Mouse (Mus musculus) lung, postnatal 4 days (tissue): ENCODE data around the gene Asic2.

ENCODE experiments used
- DNase-seq, 2 experiments: peaks; one replicate each; pipeline ENCODE4 v3.0.0; 2021

The Asic2 gene

DNA sequence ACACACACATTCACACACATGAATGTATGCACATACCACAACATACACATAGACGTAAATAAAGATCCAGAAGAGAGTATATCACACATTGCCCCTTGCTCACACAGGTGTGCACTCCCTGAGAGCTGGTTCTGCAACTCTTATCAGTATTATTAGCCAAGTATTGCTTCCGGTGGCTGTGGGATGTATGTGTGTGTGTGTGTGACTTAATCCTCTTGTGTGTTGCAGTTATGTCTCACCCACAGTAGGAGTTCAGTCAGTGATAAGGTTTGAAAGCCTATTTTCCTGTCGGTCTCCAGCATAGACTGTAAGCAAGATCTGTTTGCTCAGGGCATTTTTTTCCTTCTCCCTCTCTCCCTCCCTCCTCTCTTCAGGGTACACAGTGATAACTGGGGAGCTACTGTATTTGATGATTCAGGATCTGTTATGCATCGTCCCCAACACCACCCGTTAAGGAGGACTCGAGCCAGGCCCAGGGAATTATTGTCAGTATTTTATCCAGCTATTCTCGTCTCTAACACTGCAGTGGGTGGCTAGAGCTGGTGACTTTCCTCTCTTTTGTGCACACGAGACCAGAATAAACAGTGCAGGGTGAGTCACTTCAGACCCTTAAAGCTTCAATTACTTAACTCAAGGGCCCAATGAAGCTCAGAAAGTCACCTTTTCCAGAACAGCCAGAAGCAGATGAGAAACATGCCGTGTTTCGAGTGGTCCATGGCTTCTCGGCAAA lies 888.0 kb downstream of the Asic2 start:
- DNase-seq: no peak

DNA sequence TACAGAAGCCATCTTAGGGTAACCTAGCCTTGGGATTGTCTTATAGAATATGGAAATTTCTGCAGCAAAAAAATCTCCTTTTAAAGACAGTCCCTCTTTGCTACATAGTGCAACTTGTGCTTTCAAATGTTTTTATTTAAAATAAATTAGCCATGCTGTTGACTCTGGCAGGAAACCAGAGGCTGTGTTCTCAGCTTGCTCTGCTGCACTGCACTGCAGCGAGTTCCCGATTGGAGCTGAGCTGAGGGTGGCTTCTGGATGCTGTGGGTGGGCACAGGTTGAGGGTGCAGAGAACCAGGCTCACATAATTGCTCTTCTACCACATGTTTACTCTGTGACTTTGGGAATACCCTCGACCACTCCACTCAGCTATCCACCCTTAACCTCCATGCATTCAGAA lies 889.0 kb downstream of the Asic2 start:
- DNase-seq: no peak

DNA sequence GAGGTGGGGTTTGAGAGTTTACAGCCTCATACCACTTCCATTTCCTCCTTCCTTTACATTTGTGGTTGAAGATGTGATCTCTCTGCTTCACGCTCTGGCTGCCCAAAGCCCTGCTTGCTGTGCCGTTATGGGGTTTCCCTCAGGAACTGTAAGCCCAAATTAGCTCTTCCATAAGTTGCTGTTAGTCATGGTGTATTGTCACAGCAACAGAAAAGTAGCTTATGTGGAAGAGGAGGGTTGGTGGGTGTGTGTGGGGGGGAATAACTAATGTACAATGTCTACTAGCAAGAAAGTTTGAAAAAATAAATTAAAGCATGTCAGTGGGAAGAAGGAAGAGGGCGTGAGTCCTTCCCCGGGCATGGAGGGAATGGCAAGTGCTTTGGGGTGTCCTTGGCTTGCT lies 896.4 kb downstream of the Asic2 start:
- no peak for DNase-seq

DNA sequence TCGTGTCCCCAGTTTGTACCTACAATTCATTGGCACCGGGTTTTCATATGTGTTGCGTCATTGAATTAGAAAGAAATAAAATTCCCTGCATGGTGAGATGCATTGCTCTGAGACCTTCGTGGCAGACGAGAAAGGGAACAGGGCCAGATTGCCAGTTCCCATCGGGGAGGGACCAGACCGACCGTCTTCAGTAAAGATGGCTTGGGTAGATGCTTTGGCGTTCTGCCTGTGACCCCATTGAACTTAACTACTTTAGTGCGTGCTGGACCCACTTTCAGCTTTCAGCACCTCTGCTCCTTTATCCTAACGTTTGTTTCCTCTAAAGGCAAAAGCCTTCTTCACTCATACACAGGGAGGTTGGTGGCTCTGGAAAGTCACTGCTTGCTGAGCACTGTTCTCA lies 902.9 kb downstream of the Asic2 start:
- no peak for DNase-seq

DNA sequence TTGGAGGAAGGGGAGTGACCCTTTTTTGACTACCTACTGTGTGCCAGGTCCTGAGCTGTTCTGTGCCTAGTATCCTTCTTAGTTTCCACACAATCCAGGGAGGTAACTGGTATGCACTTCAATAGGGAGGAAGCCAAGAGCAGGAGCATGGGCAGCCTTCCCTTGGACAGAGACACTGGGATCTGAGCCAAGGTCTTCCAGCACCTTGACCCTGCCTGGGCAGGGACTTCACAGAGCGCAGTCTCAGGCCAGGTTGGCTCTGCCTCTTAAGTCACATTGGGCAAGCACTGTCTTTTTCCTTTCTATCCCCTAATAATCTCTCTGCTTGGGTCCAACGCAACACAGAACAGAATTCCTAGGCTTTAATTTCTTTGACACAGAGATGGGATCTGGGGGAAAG lies 904.3 kb downstream of the Asic2 start:
- no peak for DNase-seq

DNA sequence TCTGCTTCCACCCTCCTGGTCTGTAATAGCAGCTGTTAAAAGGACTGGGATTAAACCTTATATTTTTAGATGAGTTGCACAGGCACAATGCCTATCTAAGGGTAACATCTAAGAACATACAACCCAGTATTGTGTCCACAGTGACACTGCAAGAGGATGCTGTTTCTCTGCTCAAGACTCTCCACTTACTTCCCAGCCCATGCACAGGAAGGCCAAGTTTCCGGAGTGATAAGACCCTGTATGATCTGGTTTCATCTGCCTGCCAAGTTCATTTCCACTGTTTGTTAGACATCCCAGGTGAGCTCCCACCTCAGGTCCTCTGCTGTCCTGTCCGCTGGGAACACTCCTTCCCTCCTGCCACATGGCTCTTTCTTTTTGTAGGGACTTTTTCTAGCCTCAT lies 908.2 kb downstream of the Asic2 start:
- no peak for DNase-seq

DNA sequence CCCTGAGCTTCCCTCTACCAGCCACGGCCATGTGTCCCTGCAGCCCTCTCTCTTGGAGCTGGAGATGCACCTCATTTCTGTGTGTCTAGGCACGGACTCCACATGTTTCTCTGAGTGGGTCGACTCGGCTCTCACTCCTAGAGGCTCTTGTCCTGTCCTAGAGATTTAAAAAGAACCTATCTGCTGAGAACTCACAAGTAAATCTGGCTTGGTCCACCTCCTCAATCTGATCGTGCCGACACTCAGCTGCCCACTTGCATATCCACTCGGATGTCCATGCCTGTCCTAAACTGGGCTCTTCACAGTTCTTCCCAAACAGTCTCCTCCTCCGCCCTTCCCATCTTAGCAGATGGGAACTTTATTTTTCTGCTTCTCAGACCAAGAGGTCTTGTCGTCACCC lies 908.7 kb downstream of the Asic2 start:
- DNase-seq: no peak

DNA sequence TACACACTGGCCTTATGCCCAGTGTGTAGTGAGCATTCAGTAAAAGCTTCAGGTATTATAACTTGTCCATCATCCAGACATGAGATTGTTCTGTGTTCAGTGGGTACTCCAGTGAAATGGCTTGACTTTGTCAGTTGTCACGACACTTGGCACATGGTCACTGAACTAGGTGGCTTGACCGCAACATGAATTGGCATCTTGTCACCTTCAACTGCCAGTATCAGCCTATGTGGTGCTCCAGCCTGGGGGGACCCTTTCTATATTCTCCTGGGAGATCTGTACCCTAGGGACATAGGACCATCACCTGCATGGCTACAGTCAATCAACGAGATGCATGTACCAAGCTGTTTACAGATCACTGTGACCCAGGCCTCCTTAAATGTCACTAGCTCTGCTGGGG lies 910.8 kb downstream of the Asic2 start:
- DNase-seq: no peak

DNA sequence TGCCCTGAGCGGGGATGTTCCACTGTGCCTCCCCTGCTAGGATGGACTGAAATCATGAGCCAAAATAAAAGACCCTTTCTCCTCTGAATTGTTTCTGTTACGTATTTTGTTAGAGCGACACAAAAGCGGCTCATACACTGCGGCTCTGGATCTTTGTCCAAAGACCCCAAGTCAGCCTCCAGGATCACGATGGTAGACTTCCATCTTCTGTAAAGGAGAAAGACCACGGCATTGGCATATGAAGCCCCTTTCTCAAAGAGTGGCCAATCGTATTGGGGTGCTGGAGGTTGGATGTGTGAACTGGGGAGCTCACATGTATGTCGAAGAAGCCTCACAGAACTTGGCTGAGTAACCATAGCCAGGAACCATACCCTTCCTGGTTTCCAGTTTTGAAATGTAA lies 911.5 kb downstream of the Asic2 start:
- DNase-seq: no peak

DNA sequence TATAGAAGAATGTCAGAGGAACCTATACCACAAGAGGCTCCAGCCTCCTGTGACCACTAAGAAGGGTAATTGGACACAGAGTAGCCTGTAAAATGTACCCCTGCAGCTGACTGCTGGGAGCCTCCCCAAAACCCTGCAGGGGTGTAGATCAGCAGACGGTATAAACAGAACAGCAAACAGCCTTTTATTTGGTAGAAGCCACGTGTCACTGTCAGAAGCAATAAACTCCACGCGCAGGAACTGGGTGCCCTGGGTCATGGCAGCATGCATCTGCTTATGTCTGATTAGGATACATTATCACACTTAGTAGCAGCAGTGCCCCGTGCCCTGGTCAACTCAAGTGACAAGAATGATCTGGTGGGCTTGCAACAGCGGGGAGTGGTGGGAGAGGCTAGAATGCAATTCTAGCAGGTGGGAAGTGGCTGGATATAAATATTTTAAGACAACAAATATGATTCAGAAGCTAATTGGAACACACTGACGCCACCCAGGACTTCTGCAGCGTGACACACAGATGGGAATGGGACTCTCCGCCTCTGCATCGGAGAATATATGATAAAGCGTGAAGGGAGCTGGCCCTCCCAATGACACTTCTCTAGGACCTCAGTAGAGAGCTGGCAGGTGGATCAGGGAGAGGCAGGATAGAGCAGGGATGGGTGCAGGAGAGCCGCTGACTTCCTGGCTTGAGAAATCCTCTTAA lies 912.7 kb downstream of the Asic2 start:
- DNase-seq: no peak

DNA sequence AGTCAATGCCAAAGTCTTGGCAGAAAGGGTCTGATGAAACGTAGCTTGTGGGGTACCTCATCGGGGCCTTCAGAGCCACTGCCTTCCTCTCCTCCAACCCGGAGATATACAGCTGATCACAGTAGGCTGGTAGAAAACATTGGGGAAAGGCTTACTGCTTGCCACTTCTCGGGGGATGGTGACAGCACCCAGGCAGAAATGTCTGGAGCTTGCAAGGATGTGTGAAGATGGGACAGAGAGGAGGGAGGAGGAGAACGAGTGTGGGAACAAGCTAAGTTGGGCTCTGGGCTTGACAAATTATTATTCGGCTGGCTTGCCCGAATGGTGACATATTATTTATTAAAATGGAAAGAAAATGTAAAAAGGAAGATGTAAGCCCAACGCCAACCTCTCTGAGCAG lies 914.4 kb downstream of the Asic2 start:
- DNase-seq: no peak

DNA sequence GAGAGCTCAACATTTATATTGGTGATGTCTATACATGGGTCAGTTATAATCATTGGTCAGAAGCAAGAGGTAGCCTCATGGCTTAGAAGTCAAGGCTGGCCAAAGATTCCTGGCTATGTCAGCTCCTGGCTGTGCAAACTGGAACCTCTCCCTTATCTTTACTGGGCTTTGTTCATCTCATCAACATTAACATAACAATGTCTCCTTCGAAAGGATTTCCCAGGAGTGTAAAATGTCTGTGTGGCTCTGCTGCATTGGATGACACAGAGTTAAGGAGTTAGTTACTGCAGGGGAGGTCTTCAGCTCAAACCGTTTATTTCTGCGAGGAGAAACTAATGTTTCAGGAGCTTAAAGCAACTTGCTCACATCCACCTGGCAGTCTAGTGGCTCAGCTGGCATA lies 926.6 kb downstream of the Asic2 start:
- no peak for DNase-seq

DNA sequence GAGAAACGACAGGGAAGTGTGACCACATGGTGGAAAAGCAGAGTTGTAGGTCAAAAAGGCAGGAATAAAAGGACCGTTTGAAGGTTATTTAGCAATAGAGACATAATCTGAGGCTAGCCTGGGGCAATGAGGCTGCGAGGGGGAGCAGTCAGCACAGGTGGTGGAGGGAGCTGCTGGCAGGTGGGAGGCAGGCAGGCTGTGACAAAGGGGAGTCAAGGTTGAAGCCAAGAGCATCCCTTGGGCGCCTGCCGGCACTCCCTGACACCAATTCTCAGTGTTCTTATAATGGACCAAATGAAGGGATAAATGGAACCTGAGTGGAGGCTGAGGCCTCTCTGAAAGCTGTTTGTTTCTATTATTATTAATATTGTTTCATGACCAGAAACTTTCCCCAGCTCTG lies 928.3 kb downstream of the Asic2 start:
- no peak for DNase-seq

DNA sequence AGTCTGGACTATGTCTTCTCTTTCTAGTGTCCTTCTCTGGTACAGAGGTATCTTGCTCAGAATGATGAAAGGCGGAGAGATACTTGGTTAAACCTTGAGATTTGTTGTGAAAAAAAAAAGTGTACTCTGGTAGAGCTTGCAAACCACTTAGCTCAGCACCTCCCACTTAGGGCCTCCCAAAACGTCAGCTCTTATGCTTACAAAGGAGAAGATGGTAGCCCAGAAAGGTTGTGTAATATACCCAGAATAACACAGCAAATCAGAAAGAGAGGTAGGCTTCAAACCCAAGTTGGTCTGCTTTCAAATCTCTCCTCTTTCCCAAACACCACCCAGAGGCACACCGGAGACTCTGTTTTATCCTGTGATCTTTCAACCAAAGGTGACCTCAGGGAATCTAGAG lies 936.1 kb downstream of the Asic2 start:
- no peak for DNase-seq

DNA sequence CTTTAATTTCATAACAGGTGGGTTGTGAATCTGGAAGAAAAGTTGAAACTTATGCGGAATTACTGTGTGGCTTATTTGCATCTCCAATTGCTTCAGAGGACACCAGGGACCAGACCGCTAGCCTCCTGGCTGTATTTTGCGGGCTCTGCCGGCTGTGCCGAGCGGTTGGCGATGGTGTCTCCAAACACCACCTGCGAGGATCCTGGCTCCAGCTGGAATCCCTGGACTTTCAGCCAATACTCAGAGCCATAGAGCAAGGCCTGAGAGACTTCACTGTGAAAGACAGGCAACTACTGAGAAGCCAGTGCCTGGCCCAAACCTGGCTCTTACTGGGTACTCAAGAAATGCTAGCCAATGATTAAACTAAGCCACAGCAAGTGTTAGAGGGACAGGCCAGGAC lies 953.5 kb downstream of the Asic2 start:
- DNase-seq: no peak

DNA sequence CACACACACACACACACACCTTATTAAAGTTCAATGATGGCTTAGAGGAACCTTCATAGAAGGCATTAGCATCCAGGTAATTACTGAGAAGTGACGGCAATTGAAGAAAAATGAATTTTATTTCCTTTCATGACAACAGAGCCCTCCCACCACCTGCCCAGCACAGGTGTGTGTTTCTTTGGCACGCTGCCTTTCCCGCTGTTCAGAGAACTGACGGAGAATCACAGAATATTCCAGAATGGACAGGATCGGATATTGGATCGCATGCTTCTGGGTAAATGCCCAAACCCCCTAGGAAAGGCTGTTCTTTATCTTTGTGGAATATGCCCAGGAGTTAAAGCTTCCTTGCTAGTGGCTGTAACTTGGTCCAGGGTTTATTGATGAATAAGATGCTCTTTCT lies 954.8 kb downstream of the Asic2 start:
- DNase-seq: no peak

DNA sequence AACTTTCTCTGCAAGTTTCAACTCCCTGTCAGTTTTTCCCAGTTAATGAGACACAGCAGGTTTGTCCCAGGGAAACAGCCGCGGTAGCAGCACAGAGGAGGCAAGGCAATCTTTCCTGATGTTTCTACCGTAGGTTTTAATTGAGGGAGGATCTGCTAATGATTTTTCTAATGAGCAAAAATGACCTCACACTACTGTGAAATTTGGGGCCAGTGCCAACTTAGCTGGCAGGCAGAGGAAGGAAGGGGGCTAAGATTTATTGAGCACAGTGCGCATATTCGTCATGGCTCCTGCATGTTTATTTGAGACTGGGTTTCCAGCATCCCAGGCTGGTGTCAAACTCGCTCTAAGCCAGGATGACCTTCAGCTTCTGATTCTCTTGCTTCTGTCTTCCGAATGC lies 957.5 kb downstream of the Asic2 start:
- no peak for DNase-seq

DNA sequence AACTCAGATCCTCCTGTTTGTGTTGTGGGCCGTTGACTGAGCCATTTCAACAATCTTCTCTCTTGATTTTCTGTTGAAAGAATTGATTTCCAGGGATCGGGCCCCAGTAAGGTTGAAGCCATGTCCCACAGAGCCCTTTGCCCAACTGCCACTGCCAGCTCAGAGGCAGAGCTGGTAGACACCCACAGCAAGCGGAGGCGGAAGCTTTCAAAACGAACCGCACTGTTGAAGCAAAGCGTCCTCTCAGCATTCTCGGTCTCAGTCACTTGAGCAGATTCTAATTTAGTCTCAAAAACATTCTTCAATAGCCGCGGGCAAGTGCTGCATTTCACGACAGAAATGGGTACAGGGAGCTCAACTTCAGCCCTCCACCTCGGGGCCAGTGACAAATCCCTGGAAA lies 958.9 kb downstream of the Asic2 start:
- DNase-seq: no peak

DNA sequence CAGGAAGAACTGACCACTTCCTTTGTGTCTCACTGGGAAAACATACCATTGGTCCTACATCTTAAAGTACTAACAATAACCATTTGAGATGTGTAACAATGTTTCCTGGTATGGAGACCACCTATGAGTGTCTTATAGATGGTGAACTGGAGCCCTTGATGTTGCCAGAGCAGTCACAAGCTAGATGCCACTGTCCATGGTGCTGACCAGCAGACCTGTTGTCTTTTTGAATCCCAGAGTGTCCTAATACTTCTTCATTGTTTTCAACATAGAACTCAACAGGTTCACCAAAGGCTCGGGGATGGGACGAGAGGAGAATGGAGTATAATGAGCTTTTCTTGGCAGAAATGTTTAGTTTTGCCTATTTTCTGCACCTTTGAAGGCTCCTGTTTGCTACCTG lies 962.4 kb downstream of the Asic2 start:
- DNase-seq: no peak

DNA sequence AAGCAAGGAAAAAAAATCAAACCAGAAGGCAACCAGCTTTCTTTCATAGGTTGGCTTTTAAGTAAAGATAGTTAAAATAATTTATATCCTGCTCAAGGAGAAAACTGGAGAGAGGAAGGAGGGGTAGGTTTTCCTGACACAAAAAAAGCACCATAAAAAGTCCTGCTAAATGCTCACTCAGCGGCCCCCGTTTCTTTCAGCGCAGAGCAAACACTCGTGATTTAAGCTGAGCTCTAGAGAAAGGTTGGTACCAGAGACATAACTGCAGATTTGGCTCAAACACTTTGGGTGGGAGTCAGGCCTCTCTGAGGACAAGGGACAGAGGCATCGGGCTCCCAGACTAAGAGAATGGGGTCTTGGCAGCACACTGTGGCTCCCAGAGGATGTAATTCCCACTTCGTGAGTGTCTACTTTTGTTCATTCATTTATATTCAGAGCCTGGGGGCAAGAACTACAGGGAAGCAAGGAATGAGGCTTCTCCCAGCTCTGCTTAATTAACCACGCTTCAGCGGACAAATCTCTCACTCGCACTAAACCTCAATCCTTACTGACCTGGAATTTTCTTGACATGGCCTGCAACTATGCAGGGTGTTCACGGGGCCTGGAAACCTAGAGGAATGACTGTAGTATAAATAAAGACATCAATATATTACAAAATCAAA lies 965.4 kb downstream of the Asic2 start:
- no peak for DNase-seq

DNA sequence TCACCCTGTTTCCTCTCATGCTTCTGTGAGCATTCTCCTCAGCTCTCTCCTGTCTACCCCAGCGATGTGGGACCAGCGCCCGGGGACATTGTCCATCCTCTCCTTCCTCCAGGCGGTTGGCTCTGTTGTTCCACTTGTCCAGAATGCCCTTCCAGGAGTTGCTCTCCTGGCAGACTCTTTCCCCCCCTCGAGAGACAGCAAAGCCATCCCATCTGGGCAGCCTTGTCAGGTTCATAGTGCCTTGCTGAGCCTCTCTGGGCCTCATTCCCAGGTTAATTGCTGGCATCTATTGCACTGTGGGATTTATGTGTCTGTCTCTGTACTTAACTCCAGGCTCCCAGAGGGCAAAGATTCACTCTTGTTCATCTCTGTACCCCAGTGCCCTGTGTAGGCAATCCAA lies 972.6 kb downstream of the Asic2 start:
- no peak for DNase-seq

DNA sequence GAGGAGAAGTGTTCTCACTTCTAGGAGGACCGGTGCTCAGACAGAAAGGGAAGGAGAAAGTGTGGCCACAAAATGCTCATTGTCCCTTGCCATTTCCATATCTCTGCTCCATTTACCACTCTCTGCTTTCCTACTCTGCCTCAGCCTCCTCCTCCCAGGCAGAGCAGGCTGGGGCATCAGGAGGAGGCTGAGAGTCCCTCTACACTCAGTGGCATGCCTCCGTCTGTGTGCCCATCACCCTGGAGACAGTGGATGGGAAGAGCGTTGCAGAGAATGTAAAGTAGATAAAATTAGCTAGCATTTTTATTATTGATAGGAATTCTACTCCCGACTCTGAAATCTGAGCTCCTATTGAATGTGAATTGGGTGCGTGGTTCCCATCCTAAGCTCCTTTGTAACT lies 984.7 kb downstream of the Asic2 start:
- DNase-seq: no peak

DNA sequence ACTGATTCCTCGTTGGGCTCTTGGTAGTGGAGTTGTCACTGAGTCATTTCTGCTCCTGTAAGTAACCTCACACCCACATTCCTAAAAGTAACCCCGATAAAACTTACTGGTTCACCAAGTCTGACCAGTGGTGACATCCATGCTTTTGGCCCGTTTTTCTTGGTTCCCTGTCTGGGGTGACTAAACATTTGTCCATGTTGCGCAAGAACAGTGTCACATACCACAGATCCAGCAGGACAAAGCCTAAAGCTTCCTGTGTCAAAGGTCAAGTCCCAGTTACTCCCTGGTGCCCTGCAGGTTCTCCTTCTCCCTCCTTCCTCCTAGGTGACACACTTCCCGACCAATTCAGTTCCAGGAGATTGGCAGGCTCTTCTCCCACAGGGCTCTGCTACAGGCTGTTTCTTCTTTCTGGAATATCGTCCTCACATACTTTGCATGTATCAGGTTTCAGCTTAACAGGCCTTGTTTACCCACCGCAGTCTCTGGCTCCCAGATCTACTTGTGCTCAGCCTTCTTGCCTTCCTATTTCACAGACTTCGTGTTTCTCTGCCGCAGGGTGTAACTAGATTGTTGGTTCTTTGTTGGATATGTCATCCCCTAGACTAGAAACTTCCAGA lies 991.9 kb downstream of the Asic2 start:
- no peak for DNase-seq

DNA sequence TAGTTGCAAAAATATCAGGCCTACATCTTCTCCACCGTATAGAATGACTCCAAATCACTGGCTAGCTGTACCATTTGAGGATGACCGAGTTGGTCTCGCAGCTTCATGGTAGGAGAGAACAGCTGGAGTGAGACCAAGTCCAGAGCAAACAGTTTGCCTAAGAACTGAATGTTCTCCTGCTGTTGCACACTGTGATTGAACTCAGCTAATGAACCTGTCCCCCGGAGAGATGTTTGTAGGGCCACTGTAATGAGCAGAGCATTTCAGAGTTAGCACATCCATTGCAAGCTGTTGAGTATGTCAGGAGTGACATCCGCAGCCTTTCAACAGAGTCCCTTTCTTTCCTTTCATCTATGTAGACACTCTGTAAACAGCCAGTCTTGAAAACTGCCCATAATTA lies 993.6 kb downstream of the Asic2 start:
- no peak for DNase-seq
